Mouse (Mus musculus): ENCODE measurements at regions not wholly inside any gene's neighbourhood (a gene's known extent, or its start where the extent isn't known, plus 50 kb on each side); places are given as distances from the start of the nearest gene placed in this dataset.

- Histone ChIP-seq H3K4me3 (ENCODE audit: low read depth, low read length) (no peak overlapping the region), H3K9ac (replicated peaks; ENCODE audit: low read depth, low read length) (no peak overlapping the region), H3K9me3 (replicated peaks; ENCODE audit: control insufficient read depth, low read length) (no peaks in the 10 kb centered on the region), H3K27ac (ENCODE audit: low read depth) (no peak overlapping the region), H3K4me1 (ENCODE audit: control insufficient read depth, insufficient read depth) (no peaks in the 10 kb centered on the region), H3K36me3 (replicated peaks; ENCODE audit: control insufficient read depth, insufficient read depth, low read length) (no peaks in the 10 kb centered on the region), H3K4me2 (ENCODE audit: low read depth, low read length) (no peak overlapping the region), H3K27me3 (ENCODE audit: control insufficient read depth, insufficient read depth, low read length) (no peaks in the 10 kb centered on the region)
- DNase-seq (ENCODE audit: low spot score): no peak
- WGBS: 75% methylated on average over 3 of the region's 3 CpGs
- no peak for ATAC-seq (ENCODE audit: insufficient read depth, low read depth)
- TF ChIP-seq CTCF (IDR thresholded peaks at IDR 0.05; ENCODE audit: low read depth): no peak
- no peak for TF ChIP-seq EP300 (IDR thresholded peaks at IDR 0.05; ENCODE audit: low read depth)
Measured at GRCm38 (mm10) chr19:55999409-55999808, 257.8 kb downstream of the Tcf7l2 start.

- 86% methylated on average over 3 of the region's 3 CpGs for WGBS
- no peaks in the 10 kb centered on the region for H3K36me3 ChIP-seq (replicated peaks; ENCODE audit: control insufficient read depth, insufficient read depth, low read length)
- no peak for TF ChIP-seq EP300 (IDR thresholded peaks at IDR 0.05; ENCODE audit: low read depth)
- TF ChIP-seq CTCF (IDR thresholded peaks at IDR 0.05; ENCODE audit: low read depth): no peak
- no peak overlapping the region for H3K4me3 ChIP-seq (ENCODE audit: low read depth, low read length)
- H3K27ac ChIP-seq (ENCODE audit: low read depth): no peak overlapping the region
- H3K9me3 ChIP-seq (replicated peaks; ENCODE audit: control insufficient read depth, low read length): no peaks in the 10 kb centered on the region
- H3K27me3 ChIP-seq (ENCODE audit: control insufficient read depth, insufficient read depth, low read length): no peaks in the 10 kb centered on the region
- ATAC-seq (ENCODE audit: insufficient read depth, low read depth) (no peak), DNase-seq (ENCODE audit: low spot score) (no peak)
- H3K4me1 ChIP-seq (ENCODE audit: control insufficient read depth, insufficient read depth): no peaks in the 10 kb centered on the region
- no peak overlapping the region for H3K9ac ChIP-seq (replicated peaks; ENCODE audit: low read depth, low read length)
- H3K4me2 ChIP-seq (ENCODE audit: low read depth, low read length): no peak overlapping the region
Measured at GRCm38 (mm10) chr19:56001428-56001827, 259.8 kb downstream of the Tcf7l2 start.

- DNase-seq (ENCODE audit: low spot score): no peak
- 63% methylated on average over 6 of the region's 6 CpGs for WGBS
Measured at GRCm38 (mm10) chr19:56005886-56006285, 264.3 kb downstream of the Tcf7l2 start.

GRCm38 (mm10) chr19:56007433-56007832 is 265.8 kb downstream of the Tcf7l2 start:
- TF ChIP-seq CTCF (IDR thresholded peaks at IDR 0.05; ENCODE audit: low read depth) (no peak), EP300 (IDR thresholded peaks at IDR 0.05; ENCODE audit: low read depth) (no peak)
- Histone ChIP-seq H3K27ac (ENCODE audit: low read depth) (no peak overlapping the region), H3K4me1 (ENCODE audit: control insufficient read depth, insufficient read depth) (no peaks in the 10 kb centered on the region), H3K9ac (replicated peaks; ENCODE audit: low read depth, low read length) (no peak overlapping the region), H3K4me2 (ENCODE audit: low read depth, low read length) (no peak overlapping the region), H3K4me3 (ENCODE audit: low read depth, low read length) (no peak overlapping the region), H3K36me3 (replicated peaks; ENCODE audit: control insufficient read depth, insufficient read depth, low read length) (no peaks in the 10 kb centered on the region), H3K9me3 (replicated peaks; ENCODE audit: control insufficient read depth, low read length) (no peaks in the 10 kb centered on the region), H3K27me3 (ENCODE audit: control insufficient read depth, insufficient read depth, low read length) (no peaks in the 10 kb centered on the region)
- no peak for DNase-seq (ENCODE audit: low spot score)
- ATAC-seq (ENCODE audit: insufficient read depth, low read depth): no peak
- 96% methylated on average over 5 of the region's 5 CpGs for WGBS

More at GRCm38 (mm10) chr19:56005886-56006285, 264.3 kb downstream of the Tcf7l2 start:
- no peak overlapping the region for H3K4me3 ChIP-seq (ENCODE audit: low read depth, low read length)
- no peak overlapping the region for H3K27ac ChIP-seq (ENCODE audit: low read depth)
- no peaks in the 10 kb centered on the region for H3K36me3 ChIP-seq (replicated peaks; ENCODE audit: control insufficient read depth, insufficient read depth, low read length)
- no peaks in the 10 kb centered on the region for H3K27me3 ChIP-seq (ENCODE audit: control insufficient read depth, insufficient read depth, low read length)
- H3K9me3 ChIP-seq (replicated peaks; ENCODE audit: control insufficient read depth, low read length): no peaks in the 10 kb centered on the region
- H3K4me1 ChIP-seq (ENCODE audit: control insufficient read depth, insufficient read depth): no peaks in the 10 kb centered on the region
- H3K9ac ChIP-seq (replicated peaks; ENCODE audit: low read depth, low read length): no peak overlapping the region
- no peak for ATAC-seq (ENCODE audit: insufficient read depth, low read depth)
- H3K4me2 ChIP-seq (ENCODE audit: low read depth, low read length): no peak overlapping the region
- TF ChIP-seq EP300 (IDR thresholded peaks at IDR 0.05; ENCODE audit: low read depth): no peak
- TF ChIP-seq CTCF (IDR thresholded peaks at IDR 0.05; ENCODE audit: low read depth): no peak

- no peaks in the 10 kb centered on the region for H3K9me3 ChIP-seq (replicated peaks; ENCODE audit: control insufficient read depth, low read length)
Measured at GRCm38 (mm10) chr19:56010766-56011165, 269.1 kb downstream of the Tcf7l2 start.

GRCm38 (mm10) chr19:56011292-56011691 is 269.7 kb downstream of the Tcf7l2 start:
- DNase-seq (ENCODE audit: low spot score) (no peak), ATAC-seq (ENCODE audit: insufficient read depth, low read depth) (no peak)
- no peaks in the 10 kb centered on the region for H3K4me1 ChIP-seq (ENCODE audit: control insufficient read depth, insufficient read depth)
- no peak overlapping the region for H3K4me2 ChIP-seq (ENCODE audit: low read depth, low read length)
- H3K4me3 ChIP-seq (ENCODE audit: low read depth, low read length): no peak overlapping the region
- H3K9ac ChIP-seq (replicated peaks; ENCODE audit: low read depth, low read length): no peak overlapping the region
- H3K9me3 ChIP-seq (replicated peaks; ENCODE audit: control insufficient read depth, low read length): no peaks in the 10 kb centered on the region
- H3K27me3 ChIP-seq (ENCODE audit: control insufficient read depth, insufficient read depth, low read length): no peaks in the 10 kb centered on the region
- H3K36me3 ChIP-seq (replicated peaks; ENCODE audit: control insufficient read depth, insufficient read depth, low read length): no peaks in the 10 kb centered on the region
- TF ChIP-seq CTCF (IDR thresholded peaks at IDR 0.05; ENCODE audit: low read depth) (no peak), EP300 (IDR thresholded peaks at IDR 0.05; ENCODE audit: low read depth) (no peak)
- no peak overlapping the region for H3K27ac ChIP-seq (ENCODE audit: low read depth)

More at GRCm38 (mm10) chr19:56010766-56011165, 269.1 kb downstream of the Tcf7l2 start:
- Histone ChIP-seq H3K4me3 (ENCODE audit: low read depth, low read length) (no peak overlapping the region), H3K4me2 (ENCODE audit: low read depth, low read length) (no peak overlapping the region), H3K27me3 (ENCODE audit: control insufficient read depth, insufficient read depth, low read length) (no peaks in the 10 kb centered on the region), H3K27ac (ENCODE audit: low read depth) (no peak overlapping the region), H3K9ac (replicated peaks; ENCODE audit: low read depth, low read length) (no peak overlapping the region), H3K4me1 (ENCODE audit: control insufficient read depth, insufficient read depth) (no peaks in the 10 kb centered on the region), H3K36me3 (replicated peaks; ENCODE audit: control insufficient read depth, insufficient read depth, low read length) (no peaks in the 10 kb centered on the region)
- DNase-seq (ENCODE audit: low spot score): no peak
- no peak for ATAC-seq (ENCODE audit: insufficient read depth, low read depth)
- 81% methylated on average over 7 of the region's 7 CpGs for WGBS
- no peak for TF ChIP-seq EP300 (IDR thresholded peaks at IDR 0.05; ENCODE audit: low read depth)
- TF ChIP-seq CTCF (IDR thresholded peaks at IDR 0.05; ENCODE audit: low read depth): no peak

All from heart, postnatal 0 days (tissue).